8 mouse cellular contexts compared by ENCODE assay signal in the genomic region with DNA sequence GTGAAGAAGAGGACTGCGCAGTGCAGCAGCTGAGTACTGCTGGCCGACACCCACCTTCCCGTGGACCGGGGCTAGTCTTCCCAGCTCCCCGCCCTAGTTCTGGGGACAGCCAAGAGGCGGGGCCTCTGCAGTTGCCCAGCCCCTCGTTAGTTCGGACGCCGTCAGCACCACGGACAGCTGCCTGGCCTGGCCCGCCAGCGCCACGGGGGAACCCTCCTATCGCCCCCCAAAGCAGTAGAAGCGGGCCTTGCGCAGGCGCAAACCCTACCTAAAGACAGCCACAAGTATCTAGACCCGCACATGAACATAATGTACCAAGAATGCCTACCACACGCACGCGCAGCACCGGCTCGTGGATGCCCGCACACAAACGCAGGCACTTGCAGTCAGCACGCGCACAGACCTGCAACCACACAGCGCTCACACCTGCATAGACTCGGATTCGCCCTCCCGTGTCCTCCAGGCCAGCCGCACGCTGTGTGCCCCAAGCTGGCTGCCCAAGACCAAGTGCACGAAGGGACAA. TPM values are rescaled to one million over a fixed set of nuclear protein-coding genes. Genes with fewer than 3 reads are reported as not detected.
DNase-seq lines count a peak whose midpoint lies in the region; ATAC-seq lines count a peak whose summit lies in the region.

No protein-coding gene starts in this region.

- H3K36me3 ChIP-seq in erythroblast, embryonic 14.5 days (ENCODE audit: control insufficient read depth), result no peaks in the 10 kb centered on the region
- H3K36me3 ChIP-seq in kidney, embryonic 14.5 days (ENCODE audit: control insufficient read depth, insufficient read depth, low read length), result no peaks in the 10 kb centered on the region
- no peaks in the 10 kb centered on the region for H3K36me3 ChIP-seq in limb, embryonic 12.5 days
- H3K36me3 ChIP-seq in midbrain, embryonic 15.5 days (replicated peaks), result peaks cover 2% of the 10 kb centered on the region; the same call in 1 of the 2 replicates
- H3K36me3 ChIP-seq in splenic B cell, adult 2 months (ENCODE audit: control insufficient read depth, insufficient read depth, low read length, poor library complexity, severe bottlenecking), result no peaks in the 10 kb centered on the region

- under 1% methylated on average over 34 of the region's 35 CpGs for WGBS in kidney, embryonic 14.5 days
- WGBS in limb, embryonic 12.5 days, result under 1% methylated on average over 34 of the region's 35 CpGs
- WGBS in midbrain, embryonic 15.5 days, result under 1% methylated on average over 35 of the region's 35 CpGs

- no peak for ATAC-seq in erythroblast, adult 5-6 weeks (replicated peaks; ENCODE audit: low FRiP score, poor library complexity, severe bottlenecking)
- ATAC-seq in granulocyte monocyte progenitor cell, adult 5-6 weeks (replicated peaks; ENCODE audit: poor library complexity, severe bottlenecking), result peak; percentile 87
- peak; percentile 82 for ATAC-seq in kidney, embryonic 14.5 days (ENCODE audit: low FRiP score, low TSS enrichment)
- ATAC-seq in limb, embryonic 12.5 days (ENCODE audit: insufficient number of reproducible peaks, insufficient read depth, low FRiP score, low TSS enrichment, low read depth), result peak; percentile 67
- ATAC-seq in midbrain, embryonic 15.5 days (replicated peaks), result peak; percentile 69

- no peak overlapping the region for H3K9ac ChIP-seq in kidney, embryonic 14.5 days (ENCODE audit: low read depth, low read length)
- no peak overlapping the region for H3K9ac ChIP-seq in limb, embryonic 12.5 days (replicated peaks)
- H3K9ac ChIP-seq in midbrain, embryonic 15.5 days, result peak overlapping the region; percentile 71

- H3K4me3 ChIP-seq in erythroblast, embryonic 14.5 days (replicated peaks), result peak overlapping the region; percentile 17
- peak overlapping the region; percentile 58 for H3K4me3 ChIP-seq in kidney, embryonic 14.5 days (ENCODE audit: low read length)
- H3K4me3 ChIP-seq in limb, embryonic 12.5 days (replicated peaks), result peak overlapping the region; percentile 62
- H3K4me3 ChIP-seq in midbrain, embryonic 15.5 days, result peak overlapping the region; percentile 69

- H3K9me3 ChIP-seq in erythroblast, embryonic 14.5 days (ENCODE audit: control insufficient read depth, low read length), result no peaks in the 10 kb centered on the region
- no peaks in the 10 kb centered on the region for H3K9me3 ChIP-seq in kidney, embryonic 14.5 days (ENCODE audit: control insufficient read depth, low read length)
- H3K9me3 ChIP-seq in limb, embryonic 12.5 days, result no peaks in the 10 kb centered on the region
- no peaks in the 10 kb centered on the region for H3K9me3 ChIP-seq in midbrain, embryonic 15.5 days

- peak overlapping the region; percentile 99 for H3K4me2 ChIP-seq in kidney, embryonic 14.5 days (replicated peaks; ENCODE audit: low read depth, low read length)
- H3K4me2 ChIP-seq in limb, embryonic 12.5 days, result peak overlapping the region; percentile 100
- peak overlapping the region; percentile 88 for H3K4me2 ChIP-seq in midbrain, embryonic 15.5 days

- peaks cover 13% of the 10 kb centered on the region for H3K4me1 ChIP-seq in erythroblast, embryonic 14.5 days (ENCODE audit: control insufficient read depth)
- H3K4me1 ChIP-seq in kidney, embryonic 14.5 days (ENCODE audit: control insufficient read depth, insufficient read depth, low read length), result peaks cover 10% of the 10 kb centered on the region; the same call in 1 of the 2 replicates
- peaks cover 13% of the 10 kb centered on the region for H3K4me1 ChIP-seq in limb, embryonic 12.5 days (replicated peaks)
- peaks cover 23% of the 10 kb centered on the region for H3K4me1 ChIP-seq in midbrain, embryonic 15.5 days

- DNase-seq in embryo, embryonic 10 days (ENCODE audit: low spot score), result peak; percentile 89
- DNase-seq in splenic B cell, adult 2 months (ENCODE audit: low read depth, low spot score), result peak; percentile 64

- H3K27me3 ChIP-seq in erythroblast, embryonic 14.5 days (ENCODE audit: control insufficient read depth), result peaks cover 48% of the 10 kb centered on the region
- peaks cover 21% of the 10 kb centered on the region for H3K27me3 ChIP-seq in kidney, embryonic 14.5 days (ENCODE audit: control insufficient read depth, insufficient read depth, low read length)
- H3K27me3 ChIP-seq in limb, embryonic 12.5 days, result peaks cover 51% of the 10 kb centered on the region
- H3K27me3 ChIP-seq in midbrain, embryonic 15.5 days (replicated peaks), result no peaks in the 10 kb centered on the region
- no peaks in the 10 kb centered on the region for H3K27me3 ChIP-seq in splenic B cell, adult 2 months (ENCODE audit: control insufficient read depth, insufficient read depth, low read length, poor library complexity, severe bottlenecking)

- no peak overlapping the region for H3K27ac ChIP-seq in kidney, embryonic 14.5 days (ENCODE audit: low read depth, low read length)
- H3K27ac ChIP-seq in limb, embryonic 12.5 days, result no peak overlapping the region
- H3K27ac ChIP-seq in midbrain, embryonic 15.5 days, result peak overlapping the region; percentile 79

RNA-seq across cellular contexts. Expression of a gene that starts 1.0 kb away (rescaled TPM):
- polyA plus RNA-seq in erythroblast, embryonic 14.5 days (2012), result 0.01 TPM in 1 of 2 replicates, not detected in the other
- not detected in 2 replicates for total RNA-seq in erythroblast, adult 5-6 weeks (2015; ENCODE audit: low replicate concordance)
- not detected in 2 replicates for total RNA-seq in erythroblast, adult 5-6 weeks (2017; ENCODE audit: low replicate concordance)
- total RNA-seq in granulocyte monocyte progenitor cell, adult 5-6 weeks (2014; fragmentation: Nextera tagmentation), result 0.58 and 3.2 TPM in 2 replicates
- 0.04 and 0.21 TPM in 2 replicates for total RNA-seq in granulocyte monocyte progenitor cell, adult 5-6 weeks (2017)
- 0.39 and 1.4 TPM in 2 replicates for polyA plus RNA-seq in kidney, embryonic 14.5 days (2014; fragmentation: Nextera tagmentation; extraction: Ambion mirVana)
- 1.6 and 1.9 TPM in 2 replicates for polyA plus RNA-seq in limb, embryonic 12.5 days (2016; fragmentation: Nextera tagmentation; extraction: Ambion mirVana)
- 17.0 and 18.4 TPM in 2 replicates for polyA plus RNA-seq in midbrain, embryonic 15.5 days (2015; fragmentation: Nextera tagmentation; extraction: Ambion mirVana)

Comparison
In these comparisons a context has a peak if more than half of its experiments do, and no peak if none do; other contexts are left out.
1. H3K4me3 ChIP-seq: peak in every context shown above with its lines; median percentile 69 in midbrain, embryonic 15.5 days; 62 in limb, embryonic 12.5 days; 58 in kidney, embryonic 14.5 days; 17 in erythroblast, embryonic 14.5 days.